Mouse (Mus musculus) kidney, adult 8-10 months (tissue): ENCODE measurements around the gene Map7d2.
A peak's percentile ranks its signal among the peaks of the same experiment; 100 is the strongest.
"Not testable (repeated sequence)": the region's sequence is repeated elsewhere in the genome, so short reads cannot be mapped to it uniquely, and the experiment has no call there.

Experiments used
- DNase-seq, 2 experiments: peaks; one replicate each; pipeline ENCODE4 v3.0.0; 2022

The Map7d2 gene

DNA sequence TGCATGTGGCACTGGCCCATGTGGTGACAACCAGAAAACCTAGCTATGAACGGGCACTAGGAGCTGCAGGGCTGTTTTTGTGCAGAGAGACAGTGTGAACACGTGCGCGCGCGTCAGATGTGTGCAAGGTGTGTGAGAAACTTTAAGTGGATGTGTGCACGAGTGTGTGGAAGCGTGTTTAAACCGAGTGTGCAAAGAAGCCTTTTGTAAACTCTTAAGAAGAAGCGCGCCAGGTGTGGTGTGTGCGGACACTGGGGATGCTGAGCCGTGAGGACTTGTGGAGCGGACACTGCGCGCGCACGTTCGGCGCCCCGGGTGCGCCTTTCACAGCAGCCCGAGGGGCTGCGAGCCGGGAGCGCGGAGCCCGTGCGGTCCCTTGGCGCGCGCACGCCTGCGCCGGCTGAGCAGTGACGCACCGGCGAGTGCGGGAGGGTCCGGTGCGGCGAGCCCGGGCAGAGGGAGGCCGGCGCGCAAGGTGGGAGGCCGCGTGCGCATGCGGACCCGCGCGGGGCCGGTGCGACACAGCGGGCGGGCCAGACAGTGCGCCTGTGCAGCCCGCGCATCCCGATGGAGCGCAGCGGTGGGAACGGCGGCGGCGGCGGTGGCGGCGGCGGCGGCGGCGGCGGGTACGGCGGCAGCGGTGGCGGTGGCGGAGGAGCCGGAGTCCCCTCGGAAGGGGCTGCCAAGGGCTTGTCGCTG, at the start of gene Map7d2:
Gene Map7d2 (plus strand): TSS at position 443 of the 699 bp plus-strand sequence.
- no peak for DNase-seq

DNA sequence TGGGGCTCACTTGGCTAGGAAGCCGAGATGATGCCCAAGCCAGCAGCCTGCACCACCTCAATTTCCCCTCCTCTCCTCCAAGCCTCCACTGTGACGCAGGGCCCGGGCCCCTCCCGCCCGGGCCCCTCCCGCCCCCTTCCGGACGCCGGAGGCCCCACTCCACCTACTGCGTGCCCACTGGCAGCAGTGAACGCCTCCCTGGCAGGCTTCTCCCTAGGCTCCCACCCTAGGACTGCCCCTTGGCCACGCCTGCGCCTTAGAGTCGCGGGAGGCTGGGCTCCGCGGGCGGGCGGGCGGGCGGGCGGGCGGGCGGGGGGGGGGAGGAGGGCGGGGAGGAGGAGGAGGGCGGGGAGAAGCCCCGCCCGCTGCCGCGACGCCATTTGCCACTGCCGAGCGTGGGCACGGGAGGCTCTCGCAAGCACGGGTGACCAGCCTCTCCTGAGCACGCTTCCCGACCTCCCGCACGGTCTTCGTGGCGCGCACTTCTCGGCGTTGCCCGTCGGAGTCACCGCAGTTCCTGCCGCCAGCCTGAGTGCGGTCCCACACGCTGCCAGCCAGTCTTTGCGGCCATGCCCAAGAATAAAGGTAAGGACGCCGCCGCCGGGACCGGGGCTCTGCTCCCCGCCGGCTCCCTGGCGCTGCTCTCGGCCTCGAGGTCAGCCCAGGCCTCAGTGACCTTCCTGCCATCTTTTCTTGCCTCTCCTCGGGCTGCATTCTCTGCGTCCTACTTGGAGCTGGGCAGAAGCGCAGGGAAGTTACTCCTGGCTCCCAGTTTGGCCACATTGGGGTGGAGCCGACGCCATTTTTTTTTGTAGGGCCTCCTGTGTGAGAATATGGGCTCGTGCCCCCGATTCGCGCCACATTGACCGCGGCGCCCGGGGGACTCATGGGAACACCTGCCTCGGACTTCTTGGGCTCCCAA, 42.3 kb upstream of the Map7d2 start, which contains the start of gene Eif1ax:
Gene Eif1ax (plus strand): TSS at position 348 of the 922 bp plus-strand sequence.
- DNase-seq: peak; percentile 69 to 73

DNA sequence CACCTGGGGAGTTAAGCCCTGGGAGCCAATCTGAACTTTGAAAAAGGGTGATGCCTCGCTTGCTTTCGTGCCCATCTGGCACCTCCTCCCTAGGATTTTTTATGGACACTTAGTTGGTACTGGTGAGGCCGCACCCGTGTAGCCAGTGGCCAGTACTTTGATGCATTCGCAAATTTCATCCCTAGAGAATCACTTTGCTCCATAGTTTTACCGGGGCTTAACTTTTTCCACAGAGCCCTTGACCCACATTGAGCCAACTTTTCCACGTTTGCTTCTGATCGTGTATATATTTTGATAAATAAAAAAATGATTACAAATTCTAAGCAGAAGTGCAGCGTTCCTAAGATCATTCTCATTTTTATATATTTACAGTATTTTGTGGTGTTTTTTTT, 41.6 kb upstream of the Map7d2 start:
- DNase-seq: no peak

DNA sequence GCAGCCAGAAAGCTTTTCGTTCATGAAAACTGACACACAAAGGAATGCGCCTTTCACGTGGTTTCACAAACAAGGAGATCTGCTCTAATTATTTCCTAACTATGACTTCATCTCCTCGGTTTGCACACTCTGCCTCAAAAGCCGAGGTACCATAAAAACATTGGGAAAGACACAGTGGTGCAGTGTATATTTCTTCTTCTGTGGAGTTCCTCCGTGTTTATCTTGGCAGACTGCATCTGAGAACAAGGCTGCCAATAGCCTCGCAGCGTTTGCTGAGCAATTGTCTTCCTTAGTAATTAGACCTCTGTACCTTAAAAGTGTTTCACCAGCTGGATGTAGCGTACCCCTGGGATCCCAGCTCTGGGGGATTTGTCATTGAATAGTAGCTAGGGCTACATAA, 27.3 kb upstream of the Map7d2 start:
- DNase-seq: no peak

DNA sequence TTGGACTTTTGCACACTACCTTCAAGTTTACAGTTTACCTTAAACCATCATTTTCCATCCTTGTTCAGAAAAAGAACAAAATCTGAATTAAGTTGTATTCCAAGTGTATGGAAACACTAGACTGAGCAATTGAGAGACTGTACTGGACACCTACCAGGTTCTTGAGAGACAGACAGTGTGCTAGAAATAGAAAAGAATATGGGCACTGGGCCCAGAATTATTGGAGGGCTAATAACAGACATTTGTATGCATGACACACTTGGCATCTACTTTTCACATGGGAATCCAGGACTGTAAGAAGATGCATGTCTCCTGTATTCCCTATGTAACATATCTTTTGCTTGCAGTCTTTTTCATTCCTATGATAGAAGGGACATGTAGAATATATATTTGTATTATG, 25.4 kb upstream of the Map7d2 start:
- DNase-seq: no peak

DNA sequence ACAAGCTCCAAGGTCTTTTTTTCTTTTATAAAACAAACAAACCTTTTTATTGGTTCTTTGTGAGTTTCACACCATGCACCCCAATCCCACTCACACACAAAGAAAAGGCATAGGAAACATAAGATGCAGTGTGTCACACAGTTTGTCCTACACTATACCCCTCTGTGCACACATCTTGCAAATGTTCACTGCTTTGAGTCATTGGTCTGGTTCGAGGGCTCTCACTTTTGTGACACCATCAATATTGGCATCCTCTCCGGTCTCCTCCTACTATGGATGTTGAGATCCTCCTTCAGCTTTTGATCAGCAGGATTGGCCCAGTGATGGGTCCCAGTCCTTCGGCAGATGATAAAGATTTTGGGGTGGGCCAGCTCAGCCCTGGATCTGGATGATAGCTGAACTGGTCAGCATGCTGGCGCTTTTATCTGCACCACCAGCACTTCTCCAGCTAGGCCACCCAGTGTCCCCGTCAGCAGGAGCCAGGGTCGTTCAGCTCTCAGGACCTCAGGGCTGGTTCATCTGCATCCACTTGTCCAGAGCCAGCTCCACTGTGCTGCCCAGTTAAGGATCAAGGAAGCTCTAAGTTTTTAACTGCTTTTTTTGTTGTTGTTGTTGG, 23.9 kb upstream of the Map7d2 start:
- no peak for DNase-seq

DNA sequence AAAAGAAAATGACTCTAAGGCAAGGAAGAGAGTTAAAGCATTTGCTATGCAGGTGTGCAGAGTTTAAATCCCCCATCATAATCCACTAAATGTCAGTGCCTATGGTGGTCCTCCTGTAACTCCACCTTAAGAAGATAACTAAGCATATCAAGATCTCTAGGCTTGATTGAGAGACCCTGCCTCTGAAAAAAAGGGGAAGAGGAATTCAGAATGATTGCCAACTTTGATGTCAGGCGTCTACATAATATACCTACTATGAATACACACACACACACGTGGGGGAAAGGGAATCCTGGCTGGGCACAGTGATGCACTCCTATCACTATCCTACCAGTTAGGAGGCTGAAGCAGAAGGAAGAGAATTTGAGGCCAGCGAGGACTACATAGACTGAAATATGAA, 23.1 kb upstream of the Map7d2 start:
- no peak for DNase-seq

DNA sequence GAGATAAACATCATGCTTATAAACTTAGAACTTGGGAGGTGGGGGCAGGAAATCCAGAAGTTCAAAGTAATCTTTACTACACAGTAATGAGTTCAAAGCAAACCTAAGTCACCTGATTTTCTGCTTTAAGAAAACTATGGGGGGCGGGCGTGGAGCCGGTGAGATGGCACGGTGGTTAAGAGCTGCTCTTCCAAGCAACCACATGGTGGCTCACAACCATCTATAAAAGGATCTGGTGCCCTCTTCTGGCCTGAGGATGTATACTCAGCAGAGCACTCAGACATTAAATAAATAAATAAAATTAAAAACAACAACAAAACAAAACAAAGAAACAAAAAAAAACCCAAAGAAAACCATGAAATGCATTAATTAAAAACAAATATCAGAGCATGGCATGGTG, 5.1 kb upstream of the Map7d2 start:
- peak in 1 of 2 experiments; percentile 15 for DNase-seq

DNA sequence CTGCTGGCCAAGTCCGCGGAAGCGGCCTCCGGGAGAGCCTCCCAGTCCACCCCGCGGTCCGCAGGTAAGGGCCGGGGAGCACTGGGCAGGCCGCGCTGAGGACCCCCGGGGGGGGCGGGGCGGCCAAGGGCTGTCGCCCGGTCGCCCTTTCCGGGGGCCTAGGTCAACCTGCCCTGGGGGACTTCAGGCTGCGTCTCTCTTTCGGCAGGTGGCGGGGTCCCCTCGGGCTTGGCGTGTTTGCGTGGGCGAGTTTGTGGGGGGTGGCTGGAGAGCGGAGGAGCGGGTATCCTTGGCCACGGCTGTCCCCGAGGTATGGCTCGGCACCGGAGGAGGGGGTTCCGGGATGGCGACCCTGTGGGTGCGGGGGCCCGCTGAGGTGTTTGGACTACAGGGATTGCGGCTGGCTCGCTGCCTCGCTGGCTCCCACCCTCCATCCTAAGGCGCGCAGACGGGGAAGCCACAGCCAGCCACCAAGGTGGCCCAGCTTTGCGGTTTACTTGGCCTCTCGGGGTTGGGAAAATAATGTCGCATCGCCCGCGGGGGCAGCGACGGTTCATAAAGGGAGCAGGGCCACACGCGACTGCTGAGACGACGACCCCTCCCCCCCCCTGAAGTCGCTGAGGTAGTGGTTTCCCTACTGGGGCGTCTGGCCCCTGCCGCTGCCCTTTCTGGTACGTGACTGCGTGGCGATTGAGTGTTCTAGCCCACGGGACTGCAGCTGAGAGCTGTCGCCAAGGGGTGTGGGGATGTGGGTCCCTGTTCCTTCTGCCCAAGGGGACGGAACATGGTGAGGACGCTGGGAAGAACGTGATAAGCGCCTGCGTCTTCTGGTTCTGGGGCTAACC, 679 bp downstream of the Map7d2 start:
- DNase-seq: no peak

DNA sequence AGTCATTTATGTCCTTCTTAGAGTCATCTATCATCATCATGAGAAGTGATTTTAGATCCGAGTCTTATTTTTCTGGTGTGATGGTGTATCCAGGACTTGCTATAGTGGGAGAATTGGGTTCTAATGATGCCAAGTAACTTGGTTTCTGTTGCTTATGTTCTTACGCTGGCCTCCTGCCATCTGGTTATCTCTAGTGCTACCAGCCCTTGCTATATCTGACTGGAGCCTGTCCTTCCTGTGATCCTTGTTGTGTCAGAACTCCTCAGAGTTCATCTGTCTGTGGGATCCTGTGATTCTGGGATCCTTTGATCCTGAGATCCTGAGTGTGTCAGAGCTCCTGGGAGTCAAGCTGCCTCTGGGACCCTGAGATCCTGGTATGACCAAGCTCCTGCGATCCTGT, 16.1 kb downstream of the Map7d2 start:
- DNase-seq: not testable (repeated sequence)

DNA sequence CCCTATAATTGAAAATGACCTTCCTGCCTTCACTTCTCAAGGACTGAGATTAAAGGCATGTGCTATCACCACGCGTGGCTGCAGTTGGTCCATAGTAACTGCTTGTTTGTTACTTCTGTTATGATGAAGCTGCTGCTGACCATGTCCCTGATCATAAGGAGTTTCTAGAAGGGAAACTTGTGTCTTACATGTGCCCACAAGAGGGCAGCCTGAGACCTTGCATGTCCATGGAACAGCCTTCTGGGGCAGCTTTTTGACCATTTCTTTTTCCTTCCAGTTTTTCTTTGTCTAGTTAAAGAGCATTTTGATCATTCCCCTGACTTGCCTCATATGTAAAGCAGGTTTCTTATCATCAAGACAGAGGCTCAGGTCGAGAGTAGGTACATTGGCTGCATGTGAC, 27.8 kb downstream of the Map7d2 start:
- DNase-seq: peak; percentile 13 to 30

DNA sequence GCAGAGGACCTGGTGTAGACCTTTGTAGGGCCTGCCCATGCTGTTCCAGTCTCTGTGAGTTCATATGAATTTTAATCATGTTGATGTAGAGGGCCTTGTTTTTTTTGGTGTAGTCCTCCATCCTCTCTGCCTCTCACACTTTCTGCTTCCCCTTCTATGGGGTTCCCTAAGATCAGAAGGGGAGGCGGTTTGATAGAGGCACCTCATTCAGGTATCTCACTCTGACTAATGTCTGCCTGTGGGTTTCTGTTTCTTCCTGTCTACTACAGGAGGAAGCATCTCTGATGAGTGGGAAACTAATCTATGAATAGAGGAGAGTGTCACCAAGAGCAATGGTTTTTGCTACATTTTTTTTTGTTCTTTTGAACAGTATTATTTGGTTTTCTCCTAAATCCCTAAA, 32.8 kb downstream of the Map7d2 start:
- DNase-seq: no peak

DNA sequence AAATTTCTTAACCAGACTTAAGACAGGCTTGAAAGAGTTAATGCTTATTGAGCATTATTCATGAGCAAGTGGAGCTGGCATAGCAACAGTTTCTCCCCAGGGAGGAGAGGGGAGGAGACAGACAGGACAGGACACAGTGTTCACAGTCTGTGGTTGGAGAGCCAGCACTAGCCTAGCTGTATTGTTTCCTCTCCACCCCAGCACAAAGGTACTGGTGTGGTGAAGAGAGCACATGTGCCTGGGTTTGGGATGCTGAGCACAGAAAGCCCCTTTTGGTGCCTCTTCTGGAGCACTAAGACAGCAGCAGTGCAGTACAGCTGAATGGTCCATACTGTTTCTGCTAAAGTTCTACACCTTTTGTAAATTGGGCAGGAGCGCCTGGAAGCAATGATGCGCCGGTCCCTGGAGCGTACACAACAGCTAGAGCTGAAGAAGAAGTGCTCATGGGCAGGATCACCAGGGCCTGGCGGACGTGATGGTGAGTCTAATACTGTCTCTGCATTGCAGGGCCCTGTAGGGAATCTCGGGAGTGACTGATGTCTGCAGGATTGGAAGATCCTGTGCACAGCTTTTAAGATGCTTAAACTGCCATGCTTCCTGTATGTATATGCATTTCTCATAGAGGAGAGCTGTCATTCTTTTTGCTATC, 44.8 kb downstream of the Map7d2 start:
- DNase-seq: no peak

DNA sequence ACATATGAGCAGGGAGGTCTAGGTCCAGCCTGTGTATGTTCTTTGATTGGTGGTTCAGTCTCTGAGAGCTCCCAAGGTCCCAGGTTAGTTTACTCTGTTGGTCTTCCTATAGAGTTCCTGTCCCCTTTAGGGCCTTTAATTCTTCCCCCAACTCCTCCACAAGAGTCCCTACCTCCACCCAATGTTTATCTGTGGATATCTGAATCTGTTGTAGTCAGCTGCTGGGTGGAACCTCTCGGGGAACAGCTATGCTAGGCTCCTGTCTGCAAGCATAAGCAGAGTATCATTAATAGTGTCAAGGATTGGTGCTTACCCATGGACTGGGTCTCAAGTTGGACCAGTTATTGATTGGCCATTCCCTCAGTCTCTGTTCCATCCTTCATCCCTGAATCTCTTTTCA, 60.4 kb downstream of the Map7d2 start:
- DNase-seq: no peak

DNA sequence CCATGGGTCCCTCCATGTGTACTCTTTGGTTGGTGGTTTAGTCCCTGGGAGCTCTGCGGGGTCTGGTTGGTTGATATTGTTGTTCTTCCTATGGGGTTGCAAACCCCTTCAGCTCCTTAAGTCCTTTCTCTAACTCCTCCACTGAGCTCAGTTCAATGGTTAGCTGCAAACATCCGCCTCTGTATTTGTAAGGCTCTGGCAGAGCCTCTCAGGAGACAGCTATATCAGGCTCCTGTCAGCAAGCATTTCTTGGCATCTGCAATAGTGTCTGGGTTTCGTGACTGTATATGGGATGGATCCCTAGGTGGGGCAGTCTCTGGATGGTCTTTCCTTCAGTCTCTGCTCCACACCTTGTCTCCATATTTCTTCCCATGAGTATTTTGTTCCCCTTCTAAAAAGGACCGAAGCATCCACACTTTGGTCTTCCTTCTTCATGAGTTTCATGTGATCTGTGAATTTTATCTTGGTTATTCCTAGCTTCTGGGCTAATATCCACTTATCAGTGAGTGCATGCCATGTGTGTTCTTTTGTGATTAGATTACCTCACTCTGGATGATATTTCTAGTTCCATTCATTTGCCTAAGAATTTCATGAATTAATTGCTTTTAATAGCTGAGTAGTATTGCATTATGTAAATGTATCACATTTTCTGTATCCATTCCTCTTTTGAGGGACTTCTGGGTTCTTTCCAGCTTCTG, 64.0 kb downstream of the Map7d2 start:
- DNase-seq: not testable (repeated sequence)

DNA sequence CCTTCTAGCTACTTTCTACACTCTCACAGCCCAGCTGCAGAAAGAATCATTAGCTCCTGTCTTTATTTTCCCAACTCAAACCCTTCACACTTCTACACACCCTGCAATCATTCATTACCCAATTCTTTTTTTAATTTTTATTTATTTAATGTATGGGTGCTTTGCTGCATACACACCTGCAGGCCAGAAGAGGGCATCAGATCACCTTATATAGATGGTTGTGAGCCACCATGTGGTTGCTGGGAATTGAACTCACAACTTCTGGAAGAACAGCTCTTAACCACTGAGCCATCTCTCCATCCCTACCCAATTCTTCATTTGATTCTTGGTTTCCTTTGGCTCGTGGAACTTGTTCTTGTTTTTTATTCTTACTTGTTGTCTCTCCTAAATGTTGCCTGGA, 69.9 kb downstream of the Map7d2 start:
- DNase-seq: no peak

DNA sequence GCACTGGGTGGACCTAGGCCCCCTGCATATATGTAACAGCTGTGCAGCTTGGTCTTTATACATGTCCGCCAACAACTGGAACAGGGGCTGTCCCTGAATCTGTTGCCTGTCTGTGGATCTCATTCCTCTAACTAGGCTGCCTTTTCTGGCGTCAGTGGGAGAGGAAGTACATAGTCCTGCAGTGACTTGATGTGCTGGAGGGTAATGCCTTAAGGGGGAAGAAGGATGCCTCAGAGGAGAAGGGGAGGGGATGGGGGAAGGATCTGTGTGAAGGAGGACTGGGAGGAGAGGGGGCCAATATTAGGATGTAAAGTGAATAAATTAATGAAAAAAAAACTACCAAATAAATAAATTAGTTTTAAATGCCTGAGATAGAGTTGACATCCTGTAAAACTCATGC, 88.8 kb downstream of the Map7d2 start:
- no peak for DNase-seq

DNA sequence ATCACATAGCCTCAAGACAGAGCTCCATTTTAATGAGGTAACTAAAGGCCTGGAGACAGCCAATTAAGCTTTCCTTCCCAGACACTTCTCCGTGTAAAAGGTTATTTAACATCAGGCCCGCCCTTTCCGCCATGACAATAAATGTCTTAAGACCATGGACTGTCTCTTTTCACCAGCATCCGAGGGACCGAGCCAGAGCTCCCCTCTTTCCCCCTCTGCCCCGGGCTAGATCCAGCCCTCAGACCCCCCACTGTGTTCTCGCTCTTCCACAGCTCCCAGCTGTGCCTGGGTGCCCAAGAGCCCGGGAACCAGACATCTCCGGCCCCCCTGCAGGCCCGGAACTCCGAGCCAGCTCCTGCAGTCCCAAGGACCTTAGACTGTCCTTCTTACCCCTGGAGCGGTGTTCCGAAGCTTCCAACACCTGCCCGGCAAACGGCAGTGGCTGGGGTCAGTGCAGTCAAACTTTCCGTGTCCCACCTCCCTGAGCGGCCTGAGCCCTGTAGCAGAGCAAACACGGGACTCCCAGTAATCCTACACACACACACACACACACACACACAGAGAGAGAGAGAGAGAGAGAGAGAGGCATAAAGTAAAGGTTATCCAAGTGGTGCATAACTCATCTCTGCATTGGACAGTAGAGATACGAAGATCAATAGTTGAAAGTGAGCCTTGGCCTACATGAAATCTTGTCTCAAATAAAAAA, 94.1 kb downstream of the Map7d2 start:
- DNase-seq: no peak

DNA sequence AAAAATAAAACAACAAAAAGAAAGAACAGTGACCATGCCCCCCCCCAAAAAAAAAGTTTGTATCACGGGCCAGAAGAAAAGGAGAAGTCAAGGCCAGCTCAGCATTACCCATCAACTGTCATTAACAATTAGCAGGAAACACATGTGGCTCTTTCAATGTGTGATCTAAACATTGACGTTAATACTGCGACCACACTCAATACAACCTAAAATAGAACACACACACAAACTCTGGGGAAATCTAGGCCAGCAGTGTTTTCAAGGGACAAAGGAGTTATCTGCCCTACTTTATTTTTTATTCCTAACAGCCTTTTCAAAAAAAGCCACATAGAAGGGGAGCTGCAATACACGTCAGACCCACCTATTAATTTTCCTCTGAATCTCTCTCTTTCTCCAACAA, 94.7 kb downstream of the Map7d2 start:
- no peak for DNase-seq

DNA sequence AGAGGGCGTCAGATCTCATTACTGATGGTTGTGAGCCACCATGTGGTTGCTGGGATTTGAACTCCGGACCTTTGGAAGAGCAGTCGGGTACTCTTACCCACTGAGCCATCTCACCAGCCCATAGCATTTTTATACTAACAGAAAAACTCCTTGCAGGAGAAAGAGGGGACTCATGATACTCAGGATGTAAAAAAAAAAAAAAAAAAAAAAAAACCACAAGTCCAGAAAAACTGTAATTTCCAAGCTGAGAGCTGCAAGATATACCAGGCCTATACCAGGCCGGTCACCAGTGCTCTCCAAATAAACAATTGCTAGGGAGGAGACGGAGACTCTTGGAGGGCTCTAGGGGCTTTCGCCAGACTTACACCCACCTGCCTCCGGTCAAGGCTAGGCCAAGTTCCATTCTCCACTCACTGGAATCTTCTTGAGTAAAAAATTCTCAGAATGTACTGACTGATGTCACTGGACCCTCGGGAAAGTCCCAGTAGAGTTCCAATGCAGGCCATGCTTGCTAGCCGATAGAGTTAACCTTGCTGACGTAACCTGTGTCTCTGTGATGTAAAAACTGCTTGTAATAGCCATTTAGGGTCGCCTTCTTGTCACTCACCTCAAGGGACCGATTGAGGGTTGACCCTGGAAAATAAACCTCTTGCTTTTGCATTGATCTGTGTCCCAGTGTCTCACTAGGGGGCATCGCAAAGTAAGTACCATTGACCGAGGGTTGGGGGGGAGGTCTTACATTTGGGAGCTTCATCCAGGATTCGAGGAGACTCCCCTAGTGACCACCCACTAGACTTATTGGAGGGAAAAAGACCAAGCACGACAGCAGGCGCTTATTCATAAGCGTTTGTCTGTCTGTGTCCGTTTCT, 95.7 kb downstream of the Map7d2 start:
- DNase-seq: no peak
